In genomic region chr19:24225305-24225696, GRCm38 (mm10) we compare ENCODE assay signal across 8 mouse cellular contexts. TPM values are rescaled to one million over a fixed set of nuclear protein-coding genes. Genes with fewer than 3 reads are reported as not detected.
DNase-seq lines count a peak whose midpoint lies in the region; ATAC-seq lines count a peak whose summit lies in the region.

No protein-coding gene starts in this region.

- no peaks in the 10 kb centered on the region for H3K79me2 ChIP-seq in macrophage (ENCODE audit: inconsistent target)

- DNase-seq in cerebellum, postnatal 14 days = peak; percentile 10 to 11
- peak; percentile 69 for DNase-seq in embryo, embryonic 9.5 days (ENCODE audit: extremely low spot score)
- DNase-seq in kidney, postnatal 14 days = peak; percentile 86

- H3K4me2 ChIP-seq in heart, embryonic 16.5 days (ENCODE audit: low read depth, low read length) = peak overlapping the region; percentile 90
- peak overlapping the region; percentile 64 for H3K4me2 ChIP-seq in stomach, embryonic 16.5 days (ENCODE audit: low read depth, low read length)

- no peak for ATAC-seq in cerebellum, adult (ENCODE audit: insufficient number of reproducible peaks, low FRiP score, low TSS enrichment)
- no peak for ATAC-seq in heart, embryonic 16.5 days (replicated peaks; ENCODE audit: extremely low read depth, insufficient read depth, low FRiP score)
- ATAC-seq in stomach, embryonic 16.5 days (ENCODE audit: insufficient read depth, low FRiP score) = peak; percentile 86
- no peak for ATAC-seq in monocyte, adult 5-6 weeks (replicated peaks; ENCODE audit: insufficient number of reproducible peaks, low FRiP score, low TSS enrichment, poor library complexity, severe bottlenecking)

- H3K9me3 ChIP-seq in heart, embryonic 16.5 days (replicated peaks; ENCODE audit: control insufficient read depth, low read length) = no peaks in the 10 kb centered on the region
- no peaks in the 10 kb centered on the region for H3K9me3 ChIP-seq in stomach, embryonic 16.5 days (replicated peaks; ENCODE audit: control insufficient read depth, low read length)

- no peaks in the 10 kb centered on the region for H3K27me3 ChIP-seq in heart, embryonic 16.5 days (ENCODE audit: control insufficient read depth, insufficient read depth, low read length)
- no peaks in the 10 kb centered on the region for H3K27me3 ChIP-seq in stomach, embryonic 16.5 days (ENCODE audit: control insufficient read depth, insufficient read depth, low read length)

- 2% methylated on average over 17 of the region's 17 CpGs for WGBS in heart, embryonic 16.5 days
- WGBS in macrophage (ENCODE audit: missing documents) = 2% methylated on average over 17 of the region's 17 CpGs
- 2% methylated on average over 17 of the region's 17 CpGs for WGBS in stomach, embryonic 16.5 days

- H3K4me3 ChIP-seq in heart, embryonic 16.5 days (ENCODE audit: low read length) = peak overlapping the region; percentile 82
- peak overlapping the region; percentile 37 for H3K4me3 ChIP-seq in macrophage (ENCODE audit: inconsistent target)
- H3K4me3 ChIP-seq in stomach, embryonic 16.5 days (replicated peaks; ENCODE audit: low read length) = peak overlapping the region; percentile 65

- H3K4me1 ChIP-seq in heart, embryonic 16.5 days (ENCODE audit: control insufficient read depth, insufficient read depth, low read length) = peaks cover 12% of the 10 kb centered on the region
- H3K4me1 ChIP-seq in stomach, embryonic 16.5 days (ENCODE audit: control insufficient read depth, insufficient read depth, low read length) = peaks cover 9% of the 10 kb centered on the region

- peak overlapping the region; percentile 86 for H3K9ac ChIP-seq in heart, embryonic 16.5 days (ENCODE audit: low read length)
- H3K9ac ChIP-seq in stomach, embryonic 16.5 days (ENCODE audit: low read length) = peak overlapping the region; percentile 74

- H3K36me3 ChIP-seq in heart, embryonic 16.5 days (ENCODE audit: control insufficient read depth, insufficient read depth) = no peaks in the 10 kb centered on the region
- H3K36me3 ChIP-seq in macrophage (ENCODE audit: inconsistent target) = no peaks in the 10 kb centered on the region
- no peaks in the 10 kb centered on the region for H3K36me3 ChIP-seq in stomach, embryonic 16.5 days (ENCODE audit: control insufficient read depth, insufficient read depth, low read length)

- H3K27ac ChIP-seq in heart, embryonic 16.5 days (ENCODE audit: low read length) = peak overlapping the region; percentile 91
- no peak overlapping the region for H3K27ac ChIP-seq in macrophage
- H3K27ac ChIP-seq in stomach, embryonic 16.5 days (ENCODE audit: low read length) = peak overlapping the region; percentile 92

RNA-seq across cellular contexts. Expression of gene Tjp2, which starts 0.5 kb away (rescaled TPM):
- polyA plus RNA-seq in heart, embryonic 16.5 days (2015; fragmentation: Nextera tagmentation; extraction: Ambion mirVana) = 22.3 and 24.9 TPM in 2 replicates
- total RNA-seq in macrophage (2018; cell fraction: chromatin; rRNA removed) = 10 to 100 TPM in 14 of 26 experiments, 1 to 10 TPM in 12; 5.4 to 49.5 (median 11.0) TPM
- total RNA-seq in macrophage (2018; cell fraction: cytosol; rRNA removed) = 10 to 100 TPM in 2 of 26 experiments, 1 to 10 TPM in 24; 3.2 to 14.6 (median 7.3) TPM
- total RNA-seq in macrophage (2018; cell fraction: nucleus; rRNA removed) = 10 to 100 TPM in 9 of 26 experiments, 1 to 10 TPM in 17; 4.1 to 19.6 (median 8.6) TPM
- 4.8 to 9.8 TPM (median 7.2 TPM) in 3 replicates for polyA plus RNA-seq in macrophage (2018)
- polyA plus RNA-seq in stomach, embryonic 16.5 days (2015; fragmentation: Nextera tagmentation; extraction: Ambion mirVana) = 30.4 and 31.1 TPM in 2 replicates
- total RNA-seq in monocyte, adult 5-6 weeks (2017) = 6.8 to 17.4 TPM (median 7.0 TPM) in 3 replicates

RNA-seq across cellular contexts. Expression of gene Fxn, which starts 55.1 kb away (rescaled TPM):
- polyA plus RNA-seq in heart, embryonic 16.5 days (2015; fragmentation: Nextera tagmentation; extraction: Ambion mirVana) = 65.6 and 67.6 TPM in 2 replicates
- 1 to 10 TPM in 21 of 26 experiments, under 1 TPM in 1, not detected in 4; 0.84 to 4.8 (median 1.5) TPM for total RNA-seq in macrophage (2018; cell fraction: chromatin; rRNA removed)
- 1 to 10 TPM; 1.8 to 3.9 (median 2.4) TPM for total RNA-seq in macrophage (2018; cell fraction: cytosol; rRNA removed)
- 1 to 10 TPM in 17 of 26 experiments, under 1 TPM in 8, not detected in 1; 0.48 to 5.2 (median 1.2) TPM for total RNA-seq in macrophage (2018; cell fraction: nucleus; rRNA removed)
- polyA plus RNA-seq in macrophage (2018) = 1.6 to 5.8 TPM (median 2.8 TPM) in 3 replicates
- 32.5 and 40.2 TPM in 2 replicates for polyA plus RNA-seq in stomach, embryonic 16.5 days (2015; fragmentation: Nextera tagmentation; extraction: Ambion mirVana)
- total RNA-seq in monocyte, adult 5-6 weeks (2017) = 1.2 to 7.1 TPM (median 4.4 TPM) in 3 replicates

Comparison
In these comparisons a context has a peak if more than half of its experiments do, and no peak if none do; other contexts are left out.
1. DNase-seq: peak in every context shown above with its lines; median percentile 86 in kidney, postnatal 14 days; 69 in embryo, embryonic 9.5 days; 10 in cerebellum, postnatal 14 days.